Mouse (Mus musculus): ENCODE measurements at regions not wholly inside any gene's neighbourhood (a gene's known extent, or its start where the extent isn't known, plus 50 kb on each side); places are given as distances from the start of the nearest gene placed in this dataset.

DNA sequence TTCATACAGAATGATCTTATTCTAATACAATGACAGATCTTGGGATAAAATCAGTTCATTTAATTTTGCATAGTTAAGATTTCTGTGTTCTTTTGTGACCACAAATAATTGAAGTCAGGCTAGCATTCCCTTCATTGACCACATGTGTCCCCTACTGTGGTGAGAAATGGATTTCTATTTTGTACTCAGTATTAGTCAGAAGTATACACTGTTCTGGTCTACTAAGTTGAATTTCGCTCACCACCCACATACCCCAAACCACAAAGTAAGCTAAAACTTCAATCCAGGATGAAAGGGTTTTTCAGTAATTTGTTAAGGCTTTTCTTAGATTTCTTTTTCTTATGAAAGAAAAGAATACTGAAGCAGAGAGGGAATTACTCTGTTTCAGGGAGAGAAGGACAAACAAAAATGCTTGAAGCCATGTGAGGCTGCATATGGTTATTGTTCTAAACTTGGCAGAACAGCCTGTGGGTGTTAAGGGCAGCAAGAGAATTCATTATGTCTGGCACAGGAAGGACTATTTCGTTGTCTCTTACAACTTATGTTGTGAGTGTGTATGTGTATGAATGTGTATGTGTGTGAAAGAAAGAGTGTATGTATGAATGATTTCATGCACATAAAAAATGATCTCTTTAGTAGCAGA lies 928.3 kb downstream of the Robo2 start:
- 74% methylated on average over 2 of the region's 2 CpGs for WGBS
- no peak overlapping the region for H3K9ac ChIP-seq
- H3K9me3 ChIP-seq = no peaks in the 10 kb centered on the region
- H3K4me3 ChIP-seq = no peak overlapping the region
- H3K36me3 ChIP-seq = no peaks in the 10 kb centered on the region
- no peak overlapping the region for H3K27ac ChIP-seq (replicated peaks)
- no peak overlapping the region for H3K4me2 ChIP-seq
- no peak for ATAC-seq (ENCODE audit: extremely low read depth, insufficient number of reproducible peaks, low FRiP score, low TSS enrichment)
- H3K4me1 ChIP-seq = 0 out of 2 replicates have a peak, but pooled peaks cover 4% of the 10 kb centered on the region
- no peaks in the 10 kb centered on the region for H3K27me3 ChIP-seq (replicated peaks)

DNA sequence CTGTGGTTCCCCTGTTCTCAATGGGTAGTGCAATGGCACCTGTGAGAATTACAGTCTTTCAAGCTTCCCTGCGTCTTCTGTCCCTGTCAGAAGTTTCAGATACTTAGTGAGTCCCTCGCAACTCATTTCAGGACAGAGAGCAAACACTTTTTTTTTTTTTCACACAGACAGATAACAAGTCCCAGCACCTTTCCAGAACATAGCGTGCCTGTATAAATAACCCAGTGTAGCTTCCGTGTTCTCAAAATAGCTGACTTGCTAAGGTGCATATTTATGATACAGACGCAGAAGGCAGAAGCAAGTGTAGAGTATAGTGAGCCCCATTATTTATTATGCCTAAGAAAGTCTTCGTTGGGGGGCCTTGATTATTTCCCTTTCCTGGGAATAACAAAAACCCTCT lies 929.4 kb downstream of the Robo2 start:
- Histone ChIP-seq H3K9me3 (no peaks in the 10 kb centered on the region), H3K36me3 (no peaks in the 10 kb centered on the region), H3K4me3 (no peak overlapping the region), H3K4me1 (0 out of 2 replicates have a peak, but pooled peaks cover 4% of the 10 kb centered on the region), H3K27me3 (replicated peaks) (no peaks in the 10 kb centered on the region), H3K27ac (replicated peaks) (0 out of 2 replicates have a peak overlapping the region, but pooled peaks have one; percentile 0), H3K4me2 (peak overlapping the region; percentile 22), H3K9ac (no peak overlapping the region)
- WGBS = 25% methylated on average over 6 of the region's 6 CpGs
- no peak for ATAC-seq (ENCODE audit: extremely low read depth, insufficient number of reproducible peaks, low FRiP score, low TSS enrichment)

DNA sequence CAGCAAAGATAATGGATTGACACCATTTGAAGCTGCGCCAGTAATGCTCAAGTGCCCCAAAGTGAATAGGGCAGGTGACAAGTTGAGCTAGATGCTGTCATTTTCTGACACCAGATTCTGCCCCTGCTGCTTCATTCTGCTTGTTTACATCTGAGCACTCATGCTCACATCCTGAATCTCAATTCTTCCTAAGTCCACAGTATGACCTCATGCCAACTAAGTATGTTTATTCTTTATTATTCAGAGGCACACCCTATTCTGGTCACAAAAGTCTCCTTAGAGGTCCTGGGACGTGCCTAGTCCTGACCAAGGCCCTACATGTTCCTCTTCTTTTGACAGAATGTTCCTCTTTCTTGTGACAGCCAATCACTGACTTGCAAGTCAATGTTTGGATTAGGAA lies 938.1 kb downstream of the Robo2 start:
- no peak for ATAC-seq (ENCODE audit: extremely low read depth, insufficient number of reproducible peaks, low FRiP score, low TSS enrichment)

DNA sequence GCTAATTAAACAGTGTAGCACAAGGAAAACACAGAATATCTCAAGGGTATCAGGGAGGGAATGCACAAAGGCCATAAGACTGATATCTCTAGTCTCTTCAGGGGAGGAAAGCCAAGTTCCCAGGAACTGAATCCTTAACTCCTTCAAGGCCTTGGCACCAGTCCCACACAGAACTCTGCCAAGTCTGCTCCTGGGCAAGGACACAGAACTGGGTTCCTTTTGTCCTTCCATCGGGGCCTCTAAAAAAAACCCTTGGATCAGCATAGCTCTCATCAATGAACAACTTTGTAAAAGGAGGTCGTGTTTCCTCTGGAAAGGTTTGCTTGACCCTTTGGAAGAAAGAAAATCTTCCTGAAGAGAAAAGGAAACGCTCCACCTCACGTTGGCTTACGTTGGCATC lies 940.1 kb downstream of the Robo2 start:
- no peaks in the 10 kb centered on the region for H3K9me3 ChIP-seq
- no peaks in the 10 kb centered on the region for H3K27me3 ChIP-seq (replicated peaks)
- no peak overlapping the region for H3K27ac ChIP-seq (replicated peaks)
- H3K36me3 ChIP-seq = no peaks in the 10 kb centered on the region
- H3K9ac ChIP-seq = no peak overlapping the region
- no peak overlapping the region for H3K4me3 ChIP-seq
- 55% methylated on average over 5 of the region's 5 CpGs for WGBS
- ATAC-seq (ENCODE audit: extremely low read depth, insufficient number of reproducible peaks, low FRiP score, low TSS enrichment) = no peak
- H3K4me2 ChIP-seq = no peak overlapping the region
- 0 out of 2 replicates have a peak, but pooled peaks cover 4% of the 10 kb centered on the region for H3K4me1 ChIP-seq

More for the DNA sequence above, 938.1 kb downstream of the Robo2 start:
- Histone ChIP-seq H3K27ac (replicated peaks) (no peak overlapping the region), H3K4me1 (0 out of 2 replicates have a peak, but pooled peaks cover 4% of the 10 kb centered on the region), H3K36me3 (no peaks in the 10 kb centered on the region), H3K27me3 (replicated peaks) (no peaks in the 10 kb centered on the region), H3K4me2 (no peak overlapping the region), H3K4me3 (no peak overlapping the region), H3K9me3 (no peaks in the 10 kb centered on the region), H3K9ac (no peak overlapping the region)
- WGBS = 71% methylated on average over 2 of the region's 2 CpGs

DNA sequence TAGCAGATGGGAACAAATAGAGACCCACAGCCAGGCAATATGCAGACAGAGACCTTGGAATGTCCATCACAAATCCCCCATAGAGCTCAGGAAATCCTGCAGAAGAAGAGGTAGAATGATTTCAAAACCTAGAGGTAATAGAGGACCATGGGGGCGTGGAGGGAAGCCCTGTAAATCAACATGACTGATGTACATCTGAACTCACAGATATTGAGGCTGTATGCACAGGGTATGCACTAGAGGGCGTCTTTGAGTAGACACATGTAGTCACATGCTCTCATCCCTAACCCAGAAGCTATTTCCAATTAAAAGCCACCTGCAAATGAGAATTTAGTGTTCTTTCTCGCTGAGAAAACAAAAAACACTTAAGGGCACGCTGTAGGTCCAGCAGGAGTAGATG lies 941.1 kb downstream of the Robo2 start:
- no peak for ATAC-seq (ENCODE audit: extremely low read depth, insufficient number of reproducible peaks, low FRiP score, low TSS enrichment)
- H3K9ac ChIP-seq = no peak overlapping the region
- H3K4me2 ChIP-seq = no peak overlapping the region
- H3K36me3 ChIP-seq = no peaks in the 10 kb centered on the region
- H3K4me1 ChIP-seq = 0 out of 2 replicates have a peak, but pooled peaks cover 4% of the 10 kb centered on the region
- no peak overlapping the region for H3K4me3 ChIP-seq
- WGBS = 59% methylated on average over 4 of the region's 4 CpGs
- H3K27ac ChIP-seq (replicated peaks) = no peak overlapping the region
- no peaks in the 10 kb centered on the region for H3K27me3 ChIP-seq (replicated peaks)
- no peaks in the 10 kb centered on the region for H3K9me3 ChIP-seq

GRCm38 (mm10) chr16:73466296-73466695 lies 945.3 kb downstream of the Robo2 start:
- 72% methylated on average over 6 of the region's 6 CpGs for WGBS
- no peaks in the 10 kb centered on the region for H3K9me3 ChIP-seq
- H3K4me2 ChIP-seq = no peak overlapping the region
- no peak overlapping the region for H3K27ac ChIP-seq (replicated peaks)
- H3K9ac ChIP-seq = no peak overlapping the region
- no peaks in the 10 kb centered on the region for H3K27me3 ChIP-seq (replicated peaks)
- no peaks in the 10 kb centered on the region for H3K36me3 ChIP-seq
- no peak for ATAC-seq (ENCODE audit: extremely low read depth, insufficient number of reproducible peaks, low FRiP score, low TSS enrichment)
- H3K4me1 ChIP-seq = 0 out of 2 replicates have a peak, but pooled peaks cover 1% of the 10 kb centered on the region
- H3K4me3 ChIP-seq = no peak overlapping the region

- H3K9me3 ChIP-seq = no peaks in the 10 kb centered on the region
- no peak for ATAC-seq (ENCODE audit: extremely low read depth, insufficient number of reproducible peaks, low FRiP score, low TSS enrichment)
- no peak overlapping the region for H3K4me2 ChIP-seq
- no peak overlapping the region for H3K27ac ChIP-seq (replicated peaks)
- 79% methylated on average over 4 of the region's 4 CpGs for WGBS
- no peaks in the 10 kb centered on the region for H3K27me3 ChIP-seq (replicated peaks)
- no peak overlapping the region for H3K4me3 ChIP-seq
- no peak overlapping the region for H3K9ac ChIP-seq
- no peaks in the 10 kb centered on the region for H3K4me1 ChIP-seq
- no peaks in the 10 kb centered on the region for H3K36me3 ChIP-seq
Observed at GRCm38 (mm10) chr16:73462516-73462915, 949.1 kb downstream of the Robo2 start.

- Histone ChIP-seq H3K4me1 (no peaks in the 10 kb centered on the region), H3K36me3 (no peaks in the 10 kb centered on the region), H3K27me3 (replicated peaks) (no peaks in the 10 kb centered on the region), H3K9me3 (no peaks in the 10 kb centered on the region), H3K9ac (no peak overlapping the region), H3K4me3 (no peak overlapping the region), H3K27ac (replicated peaks) (no peak overlapping the region), H3K4me2 (no peak overlapping the region)
- no peak for ATAC-seq (ENCODE audit: extremely low read depth, insufficient number of reproducible peaks, low FRiP score, low TSS enrichment)
- WGBS = 84% methylated on average over 3 of the region's 3 CpGs
Observed at GRCm38 (mm10) chr16:73450634-73451245, 960.9 kb downstream of the Robo2 start.

- Histone ChIP-seq H3K4me2 (no peak overlapping the region), H3K4me3 (no peak overlapping the region), H3K9ac (no peak overlapping the region), H3K36me3 (no peaks in the 10 kb centered on the region), H3K9me3 (no peaks in the 10 kb centered on the region), H3K27ac (replicated peaks) (no peak overlapping the region), H3K4me1 (no peaks in the 10 kb centered on the region), H3K27me3 (replicated peaks) (no peaks in the 10 kb centered on the region)
- 87% methylated on average over 7 of the region's 7 CpGs for WGBS
- ATAC-seq (ENCODE audit: extremely low read depth, insufficient number of reproducible peaks, low FRiP score, low TSS enrichment) = no peak
Observed at GRCm38 (mm10) chr16:73449836-73450235, 961.8 kb downstream of the Robo2 start.

DNA sequence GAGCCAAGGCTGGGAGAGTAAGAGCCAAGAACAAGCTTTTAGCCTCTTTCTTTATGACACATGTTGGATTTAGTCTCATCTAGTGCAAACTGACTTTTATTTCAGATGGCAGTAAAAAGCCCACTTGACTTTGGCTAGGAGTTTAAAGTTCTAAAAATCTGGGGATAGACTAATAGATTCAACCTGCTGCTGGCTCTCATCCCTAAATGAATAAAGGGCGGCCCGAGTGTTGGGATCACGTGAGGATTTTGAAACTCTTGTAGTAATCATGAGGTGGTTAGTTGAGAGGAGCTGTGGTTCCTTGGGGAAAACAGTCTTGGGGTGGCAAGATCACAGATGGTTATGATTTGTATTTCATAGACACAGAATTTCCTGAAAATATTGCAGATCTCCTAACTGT lies 975.9 kb downstream of the Robo2 start:
- Histone ChIP-seq H3K4me2 (no peak overlapping the region), H3K36me3 (no peaks in the 10 kb centered on the region), H3K9ac (no peak overlapping the region), H3K9me3 (no peaks in the 10 kb centered on the region), H3K27me3 (replicated peaks) (no peaks in the 10 kb centered on the region), H3K4me1 (no peaks in the 10 kb centered on the region), H3K27ac (replicated peaks) (no peak overlapping the region), H3K4me3 (no peak overlapping the region)
- 79% methylated on average over 3 of the region's 3 CpGs for WGBS
- no peak for ATAC-seq (ENCODE audit: extremely low read depth, insufficient number of reproducible peaks, low FRiP score, low TSS enrichment)

- H3K4me1 ChIP-seq = no peaks in the 10 kb centered on the region
- H3K27me3 ChIP-seq (replicated peaks) = no peaks in the 10 kb centered on the region
- no peaks in the 10 kb centered on the region for H3K36me3 ChIP-seq
- H3K27ac ChIP-seq (replicated peaks) = no peak overlapping the region
- no peak overlapping the region for H3K4me2 ChIP-seq
- no peak overlapping the region for H3K9ac ChIP-seq
- ATAC-seq (ENCODE audit: extremely low read depth, insufficient number of reproducible peaks, low FRiP score, low TSS enrichment) = no peak
- no peak overlapping the region for H3K4me3 ChIP-seq
- WGBS = 78% methylated on average over 5 of the region's 5 CpGs
- H3K9me3 ChIP-seq = peaks cover 4% of the 10 kb centered on the region; the same call in 1 of the 2 replicates
Observed at GRCm38 (mm10) chr16:73424851-73425250, 986.8 kb downstream of the Robo2 start.

GRCm38 (mm10) chr16:73424311-73424710 lies 987.3 kb downstream of the Robo2 start:
- no peaks in the 10 kb centered on the region for H3K27me3 ChIP-seq (replicated peaks)
- H3K27ac ChIP-seq (replicated peaks) = no peak overlapping the region
- no peak overlapping the region for H3K9ac ChIP-seq
- H3K4me2 ChIP-seq = no peak overlapping the region
- no peak for ATAC-seq (ENCODE audit: extremely low read depth, insufficient number of reproducible peaks, low FRiP score, low TSS enrichment)
- H3K9me3 ChIP-seq = peaks cover 4% of the 10 kb centered on the region; the same call in 1 of the 2 replicates
- 71% methylated on average over 2 of the region's 2 CpGs for WGBS
- H3K36me3 ChIP-seq = no peaks in the 10 kb centered on the region
- H3K4me1 ChIP-seq = no peaks in the 10 kb centered on the region
- no peak overlapping the region for H3K4me3 ChIP-seq
